Mouse (Mus musculus): ENCODE data around the gene Vat1l. TPM values are rescaled to one million over a fixed set of nuclear protein-coding genes. Genes with fewer than 3 reads are reported as not detected.

Vat1l gene
- polyA plus RNA-seq, 1 experiment = 0.86 TPM

GRCm38 (mm10) chr8:114398326-114398725 is 192.9 kb downstream of the Vat1l start:
- no peak for DNase-seq (ENCODE audit: low read depth)

DNA sequence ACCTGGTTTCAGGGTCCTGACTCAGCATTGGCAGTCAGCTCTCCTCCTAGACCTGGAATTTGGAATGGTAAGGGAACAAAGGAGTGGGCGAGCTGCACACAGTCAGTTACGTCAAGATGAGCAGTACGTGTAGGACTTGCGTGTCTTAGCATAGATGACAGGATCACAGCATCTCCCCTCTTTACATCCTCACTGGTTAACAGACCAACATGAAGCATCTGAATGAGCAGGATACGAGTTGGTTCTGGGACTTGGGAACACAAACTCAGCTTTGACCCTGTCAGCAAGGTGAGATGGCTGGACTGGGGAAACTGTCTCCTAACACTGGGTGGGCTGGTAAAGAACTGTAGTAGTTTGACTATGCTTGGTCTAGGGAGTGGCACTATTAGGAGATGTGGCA is 193.9 kb downstream of the Vat1l start:
- DNase-seq (ENCODE audit: low read depth) = no peak

GRCm38 (mm10) chr8:114401679-114402078 is 196.3 kb downstream of the Vat1l start:
- DNase-seq (ENCODE audit: low read depth) = no peak

DNA sequence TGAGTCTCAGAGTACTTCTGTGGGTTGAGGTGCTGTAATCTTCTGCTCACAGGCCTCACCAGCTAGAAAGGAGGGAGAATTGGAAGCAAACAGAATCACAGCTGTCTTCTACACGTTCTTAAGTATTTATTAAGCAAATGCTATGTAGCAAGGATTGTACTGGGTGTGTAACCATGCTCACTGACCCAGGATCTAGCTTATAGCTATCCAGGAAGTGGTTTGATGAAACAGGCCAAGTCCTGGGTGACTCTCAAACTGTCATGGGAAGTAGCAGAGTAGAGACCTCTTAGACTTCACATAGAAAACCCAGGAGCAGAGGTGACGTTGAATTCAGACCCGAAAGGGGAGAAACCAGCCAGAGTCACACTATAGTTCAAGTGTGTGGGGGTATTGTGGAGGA is 206.0 kb downstream of the Vat1l start:
- no peak for DNase-seq (ENCODE audit: low read depth)

GRCm38 (mm10) chr8:114417786-114418185 is 212.4 kb downstream of the Vat1l start, which contains the start of gene Clec3a:
Gene Clec3a (plus strand): TSS chr8:114418086.
- DNase-seq (ENCODE audit: low read depth) = no peak

- no peak for DNase-seq (ENCODE audit: low read depth)
These were observed 213.1 kb downstream of the Vat1l start for GRCm38 (mm10) chr8:114418486-114418885.

GRCm38 (mm10) chr8:114418904-114419303 is 213.5 kb downstream of the Vat1l start:
- DNase-seq (ENCODE audit: low read depth) = no peak

- no peak for DNase-seq (ENCODE audit: low read depth)
These were observed 216.1 kb downstream of the Vat1l start for GRCm38 (mm10) chr8:114421544-114421943.

Other genes starting within 250 kb of the Vat1l start
- 23.3 and 45.7 TPM in 2 replicates for gene Nudt7, start 72.1 kb upstream of the Vat1l start, polyA plus RNA-seq (2012; rRNA removed)
- gene Clec3a, start 212.5 kb downstream of the Vat1l start, polyA plus RNA-seq (2012; rRNA removed) = not detected in 2 replicates
- gene Wwox, start 234.0 kb downstream of the Vat1l start, polyA plus RNA-seq (2012; rRNA removed) = 11.6 and 12.0 TPM in 2 replicates